Mouse (Mus musculus) lung, postnatal 0 days (tissue): ENCODE measurements around the gene Srsf2. TPM values are rescaled to one million over a fixed set of nuclear protein-coding genes. Genes with fewer than 3 reads are reported as not detected.

Experiments
- ATAC-seq: fragments of 200-750 bp; cut with Nextera tagmentation; 2 replicates; pipeline ENCODE4 v1.8.0; 2017; ENCODE audit warnings: moderate library complexity
- DNase-seq: peaks from one replicate; pipeline ENCODE4 v3.0.0-alpha.2; 2016; ENCODE audit warnings: low spot score
- H3K27ac ChIP-seq: fragments of 300-500 bp; sonication (generic); 2 replicates; pipeline ENCODE4 v1.5.1; 2014; ENCODE audit warnings: antibody characterized with exemption, mild to moderate bottlenecking, low read length, mixed read lengths
- H3K27me3 ChIP-seq: fragments of 300-500 bp; sonication (generic); replicated peaks from 2 replicates; pipeline ENCODE4 v1.6.1; 2014; ENCODE audit warnings: low read length, mixed read lengths; ENCODE audit not compliant: insufficient read depth
- H3K36me3 ChIP-seq: fragments of 300-500 bp; sonication (generic); 2 replicates; pipeline ENCODE4 v1.6.1; 2014; ENCODE audit warnings: low read length, mixed read lengths; ENCODE audit not compliant: insufficient read depth
- H3K4me1 ChIP-seq: fragments of 300-500 bp; sonication (generic); 2 replicates; pipeline ENCODE4 v1.6.1; 2014; ENCODE audit warnings: antibody characterized with exemption, low read depth, low read length, mixed read lengths; ENCODE audit not compliant: insufficient read depth
- H3K4me2 ChIP-seq: fragments of 300-500 bp; sonication (generic); replicated peaks from 2 replicates; pipeline ENCODE4 v1.6.1; 2014; ENCODE audit warnings: low read depth, mild to moderate bottlenecking, low read length, moderate library complexity, mixed read lengths
- H3K4me3 ChIP-seq: fragments of 300-500 bp; sonication (generic); 2 replicates; pipeline ENCODE4 v1.5.1; 2014; ENCODE audit warnings: low read depth, low read length
- H3K9ac ChIP-seq: fragments of 300-500 bp; sonication (generic); replicated peaks from 2 replicates; pipeline ENCODE4 v1.6.1; 2014; ENCODE audit warnings: low read depth, mild to moderate bottlenecking
- H3K9me3 ChIP-seq: fragments of 300-500 bp; sonication (generic); 2 replicates; pipeline ENCODE4 v1.6.1; 2016; ENCODE audit warnings: low read length, mixed read lengths
- CTCF ChIP-seq: IDR thresholded peaks from 2 replicates; pipeline ENCODE4 v1.5.1; 2016; ENCODE audit warnings: antibody characterized with exemption, mild to moderate bottlenecking
- EP300 ChIP-seq: IDR thresholded peaks from 2 replicates; pipeline ENCODE4 v1.6.1; 2016; ENCODE audit warnings: antibody characterized with exemption, mild to moderate bottlenecking, control low read depth
- WGBS: fragments of 180-500 bp; shearing (Covaris S2); extraction: QIAGEN DNeasy Blood & Tissue Kit; methylation state at CpG from one replicate; pipeline ENCODE4 v1.1.7; 2014; 5-methylcytosine and 5-hydroxymethylcytosine counted together
- polyA plus RNA-seq: library from polyadenylated mRNA; unstranded; fragments of >200 nt; fragmentation: Nextera tagmentation; extraction: Ambion mirVana; gene quantifications from 2 replicates; pipeline ENCODE4 v1.2.1, GENCODE M21; 2015

Gene Srsf2
- polyA plus RNA-seq, 1 experiment from 2014 or later, result 419 TPM

DNA sequence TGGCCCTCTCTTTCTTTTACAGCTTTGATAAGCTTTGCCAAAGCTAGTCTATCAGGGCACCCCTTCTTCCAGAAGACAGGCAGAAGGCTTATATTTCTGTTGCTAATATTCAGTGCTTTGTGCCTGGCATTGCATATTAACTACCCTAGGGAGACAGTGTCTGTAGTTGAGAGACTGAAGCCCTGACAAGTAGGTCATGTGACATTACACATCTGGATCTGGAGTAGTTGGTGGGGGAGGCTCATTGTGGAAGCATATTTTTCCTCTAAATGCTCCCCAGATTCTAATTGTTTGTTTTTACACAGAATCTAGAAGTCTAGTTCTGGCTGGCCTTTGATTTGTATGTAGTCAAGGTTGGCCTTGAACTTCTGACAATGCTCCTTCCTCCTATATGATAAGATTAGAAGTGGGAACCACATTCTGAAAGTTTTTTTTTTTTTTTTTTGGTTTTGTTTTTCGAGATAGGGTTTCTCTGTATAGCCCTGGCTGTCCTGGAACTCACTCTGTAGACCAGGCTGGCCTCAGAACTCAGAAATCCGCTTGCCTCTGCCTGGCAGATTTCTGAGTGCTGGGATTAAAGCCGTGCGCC lies 6.2 kb downstream of the Srsf2 start:
- DNase-seq (no peak), ATAC-seq (no peak)
- Histone ChIP-seq H3K27ac (no peak overlapping the region), H3K9me3 (no peaks in the 10 kb centered on the region), H3K27me3 (no peaks in the 10 kb centered on the region), H3K36me3 (0 out of 2 replicates have a peak, but pooled peaks cover 5% of the 10 kb centered on the region), H3K4me3 (no peak overlapping the region), H3K4me1 (peaks cover 6% of the 10 kb centered on the region), H3K9ac (no peak overlapping the region), H3K4me2 (no peak overlapping the region)
- no peak for TF ChIP-seq EP300
- 65% methylated on average over 4 of the region's 4 CpGs for WGBS

- ATAC-seq (peak; percentile 96), DNase-seq (peak; percentile 99)
- Histone ChIP-seq H3K27me3 (no peaks in the 10 kb centered on the region), H3K9ac (peak within 1 kb of the TSS; percentile 85), H3K4me1 (peaks cover 13% of the 10 kb centered on the region), H3K27ac (peak within 1 kb of the TSS; percentile 99), H3K36me3 (peaks cover 20% of the 10 kb centered on the region), H3K4me2 (peak within 1 kb of the TSS; percentile 70), H3K4me3 (peak within 1 kb of the TSS; percentile 74), H3K9me3 (no peaks in the 10 kb centered on the region)
- TF ChIP-seq EP300, result no peak; the same call in 1 of the 2 replicates
- 1% methylated on average over 69 of the region's 72 CpGs for WGBS
Observed at GRCm38 (mm10) chr11:116843261-116844233, 9.3 kb downstream of the Srsf2 start, which contains the start of the genes Mettl23 and Jmjd6. Mettl23 (plus strand) TSS chr11:116843278. Jmjd6 (minus strand) TSS chr11:116843449.

- peak overlapping the region; percentile 74 for H3K4me3 ChIP-seq
- H3K27me3 ChIP-seq, result no peaks in the 10 kb centered on the region
- TF ChIP-seq CTCF (peak; percentile 35; the same call in 1 of the 2 replicates), EP300 (no peak)
- H3K36me3 ChIP-seq, result peaks cover 20% of the 10 kb centered on the region
- ATAC-seq (peak; percentile 45), DNase-seq (peak; percentile 83)
- WGBS, result 3% methylated on average over 65 of the region's 73 CpGs
- H3K9me3 ChIP-seq, result no peaks in the 10 kb centered on the region
- H3K4me1 ChIP-seq, result peaks cover 13% of the 10 kb centered on the region
- peak overlapping the region; percentile 85 for H3K9ac ChIP-seq
- H3K4me2 ChIP-seq, result peak overlapping the region; percentile 70
- peak overlapping the region; percentile 99 for H3K27ac ChIP-seq
Observed at GRCm38 (mm10) chr11:116842531-116843260, 10.2 kb downstream of the Srsf2 start.

GRCm38 (mm10) chr11:116840748-116841147 lies 12.1 kb downstream of the Srsf2 start:
- Histone ChIP-seq H3K36me3 (peaks cover 23% of the 10 kb centered on the region), H3K27ac (no peak overlapping the region), H3K9ac (no peak overlapping the region), H3K4me1 (peaks cover 13% of the 10 kb centered on the region), H3K4me2 (no peak overlapping the region), H3K9me3 (no peaks in the 10 kb centered on the region), H3K27me3 (no peaks in the 10 kb centered on the region), H3K4me3 (no peak overlapping the region)
- 85% methylated on average over 4 of the region's 4 CpGs for WGBS
- TF ChIP-seq CTCF (0 out of 2 replicates have a peak, but pooled peaks have one; percentile 10), EP300 (no peak)
- DNase-seq (no peak), ATAC-seq (no peak)

- Histone ChIP-seq H3K4me3 (no peak overlapping the region), H3K4me1 (peaks cover 13% of the 10 kb centered on the region), H3K4me2 (no peak overlapping the region), H3K36me3 (peaks cover 25% of the 10 kb centered on the region), H3K9me3 (no peaks in the 10 kb centered on the region), H3K27me3 (no peaks in the 10 kb centered on the region), H3K27ac (no peak overlapping the region), H3K9ac (no peak overlapping the region)
- ATAC-seq (no peak), DNase-seq (no peak)
- 75% methylated on average over 7 of the region's 7 CpGs for WGBS
- no peak for TF ChIP-seq EP300
- no peak for TF ChIP-seq CTCF
Observed at GRCm38 (mm10) chr11:116839601-116840000, 13.3 kb downstream of the Srsf2 start.

- Histone ChIP-seq H3K9ac (no peak overlapping the region), H3K4me3 (no peak overlapping the region), H3K27ac (no peak overlapping the region), H3K27me3 (no peaks in the 10 kb centered on the region), H3K4me2 (no peak overlapping the region), H3K36me3 (peaks cover 31% of the 10 kb centered on the region), H3K4me1 (peaks cover 8% of the 10 kb centered on the region), H3K9me3 (no peaks in the 10 kb centered on the region)
- DNase-seq (no peak), ATAC-seq (no peak)
- 79% methylated on average over 14 of the region's 14 CpGs for WGBS
- TF ChIP-seq EP300 (no peak), CTCF (peak; percentile 36)
Observed at GRCm38 (mm10) chr11:116838936-116839335, 14.0 kb downstream of the Srsf2 start.
